Mouse (Mus musculus) adrenal gland (tissue): ENCODE results near the gene Suv39h2.

Experiments
- intact Hi-C: fragments of 180-260 bp; cut with DNase I; formaldehyde crosslinking; loops from one replicate; pipeline ENCODE4 v1.15.1; 2025
- long read RNA-seq, 2 experiments: library from polyadenylated mRNA; unstranded; transcript quantifications; one replicate each; pipeline ENCODE4 v2.0.0; 2020; ENCODE audit warnings: borderline replicate concordance in 1 of 2; ENCODE audit not compliant: insufficient replicate concordance in 1 of 2

The Suv39h2 gene
- long read RNA-seq, experiment 1, full-length matches to known transcripts, result 3 of 5 reads
- long read RNA-seq, experiment 1, partial matches to known transcripts, result 1 of 5 reads
- long read RNA-seq, experiment 1, other reads (novel, unspliced or antisense), result 1 of 5 reads
- long read RNA-seq, experiment 2, full-length matches to known transcripts, result 6 of 6 reads
- long read RNA-seq, experiment 2, partial matches to known transcripts, result 0 of 6 reads
- long read RNA-seq, experiment 2, other reads (novel, unspliced or antisense), result 0 of 6 reads

DNA sequence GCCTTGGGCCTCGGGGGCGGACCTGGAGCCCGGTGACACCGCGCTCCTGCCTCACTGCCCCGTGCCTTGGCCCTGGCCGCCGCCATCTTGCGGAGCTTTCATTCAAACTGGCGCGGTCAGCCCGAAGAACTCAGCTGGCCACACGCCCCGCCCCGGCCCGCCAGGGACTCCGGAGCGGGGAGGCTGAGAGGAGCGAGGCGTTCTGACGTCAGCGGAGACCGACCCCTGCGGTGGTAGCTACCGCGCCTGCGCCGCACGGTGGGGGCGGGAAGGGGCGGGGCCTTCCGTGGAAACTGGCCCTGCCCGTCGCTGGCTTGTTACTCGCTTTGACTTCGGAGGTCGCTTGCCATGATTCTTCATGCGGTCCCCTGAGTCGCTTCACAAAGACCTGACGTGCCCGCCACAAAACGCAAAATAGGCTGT lies at the start of gene Suv39h2:
Suv39h2 (minus strand) TSS at position 171 of the 423 bp plus-strand sequence.
- intact Hi-C loops, result loop anchor here (5.0 kb wide), 1 partner anchor 48 kb away; no protein-coding TSS in a partner anchor

DNA sequence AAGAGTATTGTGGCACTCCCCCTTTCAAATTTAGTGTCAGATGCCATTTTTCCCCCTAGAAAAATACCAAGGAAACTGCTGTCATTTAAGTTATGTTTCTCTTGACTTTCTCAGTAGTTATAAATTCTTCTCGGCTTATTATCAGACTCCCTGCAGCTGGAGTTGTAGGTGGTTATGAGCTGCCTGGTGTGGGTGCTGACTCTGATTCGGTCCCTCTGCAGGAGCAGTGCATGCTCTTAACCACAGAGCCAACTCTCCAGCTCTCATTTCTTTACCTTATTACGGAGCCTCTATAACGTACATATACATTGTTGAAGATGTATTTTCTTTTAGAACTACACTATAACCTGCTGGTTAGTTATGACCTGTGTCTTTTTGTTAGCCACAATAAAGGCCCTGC lies 47.7 kb upstream of the Suv39h2 start:
- intact Hi-C loops, result no loop called here

DNA sequence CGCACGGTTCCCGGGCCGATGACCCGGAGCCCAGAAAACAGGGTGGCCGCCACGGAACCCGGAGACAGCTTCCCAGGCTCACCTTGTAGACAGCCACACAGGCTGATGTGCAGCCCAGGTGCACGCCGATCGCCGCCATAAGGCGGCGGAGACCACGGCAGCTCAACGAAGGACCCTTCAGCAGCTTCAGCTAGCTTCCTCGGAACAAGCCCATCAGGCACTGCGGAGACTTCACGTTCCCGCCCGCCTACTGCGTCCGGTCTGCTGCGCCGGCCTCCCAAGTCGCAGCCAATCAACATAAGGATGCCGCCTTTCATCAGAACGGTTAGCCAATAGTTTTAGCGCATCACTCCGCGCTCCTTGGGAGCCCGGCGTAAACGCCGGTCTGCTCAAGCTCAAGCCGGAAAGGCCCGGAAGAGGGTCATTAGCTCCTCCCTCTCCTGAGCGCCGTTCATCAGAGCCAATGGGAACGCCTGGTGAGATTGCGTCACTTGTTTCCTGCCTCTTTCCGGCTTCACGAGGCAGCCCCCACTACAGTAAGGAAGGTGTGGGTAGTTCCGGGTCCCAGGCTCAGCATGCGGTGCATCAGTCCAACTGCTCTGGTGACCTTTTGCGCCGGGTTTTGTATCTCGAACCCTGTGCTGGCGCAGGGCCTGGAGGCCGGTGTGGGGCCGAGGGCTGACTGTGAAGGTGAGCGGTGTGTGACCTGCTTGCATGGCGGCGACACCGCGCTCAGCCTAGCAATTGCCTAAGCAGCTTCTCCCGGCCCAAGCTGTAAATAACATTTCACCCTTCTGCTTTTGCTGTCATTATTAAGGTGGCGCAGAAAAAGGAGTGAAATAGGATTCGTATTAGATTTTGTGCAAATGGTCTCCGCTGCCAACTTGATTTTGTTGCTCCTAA lies 38.0 kb upstream of the Suv39h2 start, which contains the start of the genes Gm45902, Hspa14 and Cdnf:
Gm45902 (minus strand) TSS at position 239 of the 903 bp plus-strand sequence.
Hspa14 (minus strand) TSS at position 263 of the 903 bp plus-strand sequence.
Cdnf (plus strand) TSS at position 479 of the 903 bp plus-strand sequence.
- intact Hi-C loops, result loop anchor here (5.0 kb wide), 1 partner anchor 96 kb away; no protein-coding TSS in a partner anchor

DNA sequence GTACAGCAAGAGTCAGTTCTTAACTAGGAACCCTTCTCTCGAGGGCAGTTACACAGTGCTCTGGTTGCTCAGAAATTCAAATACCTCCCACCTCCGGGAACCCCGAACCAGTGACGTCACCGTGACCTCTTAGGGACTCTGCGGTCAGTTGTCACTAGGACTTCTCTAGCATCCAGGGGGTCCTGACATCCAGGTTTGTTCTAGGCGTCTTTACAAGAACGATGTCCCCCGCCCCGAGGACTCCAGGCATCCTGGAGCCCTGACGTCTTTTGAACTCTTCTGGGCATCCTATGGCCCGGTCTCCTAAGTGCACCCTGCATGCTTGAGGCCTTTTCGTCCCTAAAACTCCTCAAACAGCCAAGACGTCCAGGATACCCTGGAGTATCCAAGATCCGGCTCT lies 37.2 kb upstream of the Suv39h2 start:
- intact Hi-C loops, result loop anchor here (5.0 kb wide), 1 partner anchor 95 kb away; no protein-coding TSS in a partner anchor

DNA sequence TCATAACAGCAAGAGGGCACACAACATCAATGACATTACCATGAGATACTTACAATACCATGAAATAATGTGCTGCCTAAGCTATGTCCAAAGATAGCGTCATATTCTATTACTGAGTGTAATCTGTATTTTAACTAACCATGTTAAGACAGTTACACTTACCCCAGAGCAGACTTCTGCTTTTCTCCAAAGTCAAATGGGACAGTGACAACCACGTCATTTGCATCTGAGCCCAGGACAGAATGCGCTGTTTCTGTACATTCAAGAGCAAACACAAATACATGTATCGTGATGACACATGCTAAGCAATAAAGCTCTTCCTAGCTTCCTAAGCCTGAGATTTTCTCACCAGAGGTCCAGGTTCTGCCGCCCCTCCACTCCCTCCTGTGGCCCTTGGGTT lies 26.1 kb upstream of the Suv39h2 start:
- intact Hi-C loops, result no loop called here

- intact Hi-C loops, result no loop called here
Measured at GRCm38 (mm10) chr2:3499543-3499942, 24.7 kb upstream of the Suv39h2 start.

DNA sequence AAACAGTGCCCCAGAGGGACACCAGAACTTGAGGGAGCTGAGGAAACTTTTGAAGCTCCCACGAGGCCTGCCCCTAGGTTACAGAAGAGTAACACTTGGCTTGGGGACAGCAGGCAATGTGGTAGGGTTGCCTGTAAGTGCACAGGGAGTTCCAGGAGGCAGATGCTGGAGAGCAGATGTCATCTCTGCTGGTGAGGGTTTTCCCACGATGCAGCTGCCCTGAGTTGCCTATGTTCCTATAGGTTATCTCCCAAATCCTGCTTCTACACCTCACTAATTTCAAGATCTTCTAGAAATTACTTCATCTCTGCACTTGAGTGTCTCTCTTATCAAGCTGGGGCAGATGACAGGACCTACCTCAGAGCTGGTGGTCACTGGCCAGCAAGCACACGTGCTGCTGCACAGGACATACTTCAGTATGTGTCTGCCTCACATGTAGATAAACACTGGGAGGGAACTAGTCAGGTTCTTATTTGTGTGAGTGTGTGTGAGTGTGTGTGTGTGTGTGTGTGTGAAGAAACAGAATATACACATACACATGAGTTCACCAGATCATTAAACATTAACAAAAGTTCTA lies 19.1 kb upstream of the Suv39h2 start:
- intact Hi-C loops, result no loop called here

- intact Hi-C loops, result no loop called here
Measured at GRCm38 (mm10) chr2:3489816-3490215, 15.0 kb upstream of the Suv39h2 start.

DNA sequence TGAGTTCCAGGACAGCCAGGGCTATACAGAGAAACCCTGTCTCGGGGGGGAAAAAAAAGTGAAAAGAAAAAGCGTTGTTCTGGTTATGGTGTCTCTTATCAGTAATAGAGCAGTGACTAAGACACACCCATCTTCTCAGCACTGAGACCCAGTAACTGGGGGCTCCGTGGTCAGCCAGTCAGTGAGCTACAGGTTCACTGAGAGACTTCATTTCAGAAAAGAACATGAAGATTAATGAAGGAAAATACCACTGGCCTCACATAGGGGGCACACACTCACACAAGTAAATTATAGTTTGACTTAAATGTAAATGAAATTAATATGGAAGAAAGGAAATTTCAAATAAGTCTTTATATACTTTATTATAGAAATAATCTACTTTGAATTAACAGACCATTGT lies 5.4 kb upstream of the Suv39h2 start:
- intact Hi-C loops, result no loop called here

DNA sequence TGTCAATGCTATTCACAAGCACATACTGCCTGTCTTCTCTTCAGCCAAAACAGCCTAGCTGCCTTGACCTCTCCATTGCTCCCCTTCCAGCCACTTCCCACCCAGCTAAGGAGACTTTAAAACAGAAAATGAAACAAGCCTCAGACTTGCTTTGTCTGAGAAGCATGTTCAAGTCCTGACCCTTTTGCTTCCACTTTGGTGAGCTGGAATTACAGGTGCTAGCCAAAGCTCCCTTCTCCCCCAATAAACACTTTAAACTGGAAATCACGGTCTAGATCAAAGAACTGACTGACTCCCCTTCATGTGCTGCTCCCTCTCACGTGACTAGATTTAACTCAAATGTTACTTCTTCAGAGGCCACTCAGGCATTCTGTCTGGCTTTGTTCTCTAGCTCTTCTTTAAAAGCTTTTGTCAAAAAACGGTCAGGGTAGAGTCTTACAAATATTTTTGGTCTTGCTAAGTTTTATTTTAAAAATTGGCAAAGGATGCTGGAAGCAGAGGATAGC lies 968 bp upstream of the Suv39h2 start:
- intact Hi-C loops, result no loop called here

GRCm38 (mm10) chr2:3474361-3474805 lies 448 bp downstream of the Suv39h2 start:
- intact Hi-C loops, result loop anchor here (5.0 kb wide), 1 partner anchor 47 kb away; no protein-coding TSS in a partner anchor

DNA sequence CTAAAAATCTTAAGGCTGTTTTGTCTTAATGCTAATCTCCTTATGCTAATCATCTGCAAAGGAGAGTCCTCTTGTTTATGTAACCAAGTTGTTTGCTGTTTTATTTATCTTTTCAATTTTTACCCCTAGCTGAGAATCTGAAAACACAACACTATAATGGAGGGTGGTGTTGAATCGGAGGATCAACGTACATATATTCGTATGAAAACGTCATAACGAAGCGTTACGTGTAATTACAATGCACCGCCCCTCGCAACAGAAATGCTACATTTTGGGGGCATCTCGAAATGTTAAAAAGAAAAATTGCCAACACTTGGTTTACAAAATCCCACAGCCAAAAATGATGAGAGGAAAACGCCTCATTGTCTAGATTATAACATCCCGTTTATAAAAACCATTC lies 940 bp downstream of the Suv39h2 start:
- intact Hi-C loops, result loop anchor here (5.0 kb wide), 1 partner anchor 47 kb away; no protein-coding TSS in a partner anchor

DNA sequence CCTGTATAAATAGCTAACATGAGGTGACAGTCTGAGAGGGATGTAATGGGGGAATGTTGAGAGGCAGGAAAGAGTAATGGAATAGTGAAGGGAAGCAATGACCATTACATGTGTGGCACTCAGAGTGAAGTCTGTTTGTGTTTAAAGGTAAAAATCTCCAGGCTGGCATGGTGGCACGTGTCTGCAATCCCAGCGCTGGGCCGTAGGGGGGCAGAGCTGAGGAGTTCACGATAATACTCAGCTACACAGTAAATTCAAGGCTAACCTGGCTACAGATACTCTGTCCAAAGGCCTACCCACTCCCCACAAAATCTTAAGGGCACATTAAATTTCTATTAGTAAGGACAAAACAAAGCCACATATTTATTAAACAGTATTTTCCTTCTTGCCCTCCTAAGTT lies 18.2 kb downstream of the Suv39h2 start:
- intact Hi-C loops, result no loop called here

DNA sequence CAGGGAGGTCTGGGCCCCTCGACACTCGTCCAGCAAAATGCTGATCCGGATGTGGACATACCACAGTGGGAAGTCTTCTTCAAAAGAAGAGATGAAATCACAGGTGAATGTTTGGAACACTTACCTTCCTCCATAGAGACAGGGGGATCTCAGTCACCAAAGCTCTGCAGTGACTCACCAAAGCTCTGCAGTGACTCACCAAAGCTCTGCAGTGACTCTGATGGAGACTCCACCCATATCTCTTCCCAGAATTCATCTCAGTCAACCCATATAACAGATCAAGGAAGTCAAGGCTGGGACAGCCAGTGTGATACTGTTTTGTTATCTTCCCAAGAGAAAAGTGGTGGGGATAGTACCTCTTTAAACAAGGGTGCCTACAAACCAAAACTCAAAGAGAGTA lies 21.7 kb downstream of the Suv39h2 start:
- intact Hi-C loops, result no loop called here

- intact Hi-C loops, result no loop called here
Measured at GRCm38 (mm10) chr2:3449431-3449830, 25.4 kb downstream of the Suv39h2 start.

DNA sequence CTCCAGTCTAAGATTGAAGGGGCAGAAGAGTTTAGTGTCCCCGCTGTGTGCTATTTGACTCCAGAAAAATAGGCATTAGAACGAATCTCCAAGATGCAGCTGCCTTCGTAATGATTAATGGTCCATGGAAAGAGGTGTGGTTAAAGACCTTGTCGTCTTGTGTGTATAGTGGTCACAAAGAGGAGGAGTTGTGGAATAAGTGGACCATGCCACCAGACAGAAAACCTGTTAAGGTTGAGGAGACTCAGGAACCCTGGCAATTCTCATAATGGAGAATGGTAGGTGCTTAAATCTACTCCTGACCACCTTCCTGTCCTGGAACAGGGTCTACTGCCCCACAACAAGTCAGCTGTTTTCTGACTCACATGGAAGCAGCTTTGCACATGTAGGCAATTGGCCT lies 28.8 kb downstream of the Suv39h2 start:
- intact Hi-C loops, result no loop called here

- intact Hi-C loops, result no loop called here
Measured at GRCm38 (mm10) chr2:3444206-3444605, 30.6 kb downstream of the Suv39h2 start.

GRCm38 (mm10) chr2:3437956-3438355 lies 36.9 kb downstream of the Suv39h2 start:
- intact Hi-C loops, result no loop called here

- intact Hi-C loops, result no loop called here
Measured at GRCm38 (mm10) chr2:3435369-3436061, 39.3 kb downstream of the Suv39h2 start.

DNA sequence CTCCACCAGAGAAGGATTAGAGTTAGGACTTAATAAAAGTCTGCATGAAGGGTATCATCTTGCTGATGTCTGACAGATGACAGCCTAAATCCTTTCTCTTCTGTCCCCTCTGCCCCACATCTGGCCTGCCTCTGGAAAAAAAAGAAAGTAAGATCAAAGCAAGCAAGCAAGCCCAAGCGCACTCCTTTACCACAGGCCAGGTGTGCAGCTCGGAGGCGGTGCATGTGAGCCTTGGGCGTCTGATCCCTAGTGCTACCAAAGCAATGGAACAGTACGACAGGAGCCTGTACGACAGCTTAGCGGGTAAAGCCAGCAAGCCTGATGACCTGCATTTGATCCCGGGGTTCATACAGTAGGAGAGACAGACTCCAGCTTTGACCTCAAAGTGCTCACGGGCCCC lies 43.9 kb downstream of the Suv39h2 start:
- intact Hi-C loops, result no loop called here

DNA sequence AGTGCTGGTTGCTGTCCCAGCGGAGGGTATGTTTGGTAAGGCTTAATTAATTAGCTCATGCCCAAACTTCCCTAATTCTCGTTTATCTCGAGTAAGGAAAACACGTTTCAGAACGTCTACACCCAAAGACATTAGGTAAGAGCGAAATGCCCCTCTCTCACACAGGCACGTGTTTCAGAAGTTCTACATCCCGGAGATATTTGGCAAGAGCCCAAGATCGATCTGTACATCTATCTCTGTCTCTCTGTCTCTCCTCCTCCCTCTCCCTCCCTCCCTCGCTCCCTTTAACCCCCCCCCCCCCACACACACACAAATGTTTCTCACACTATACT lies 50.3 kb downstream of the Suv39h2 start:
- intact Hi-C loops, result no loop called here
